Mouse (Mus musculus): Measurements from ENCODE around the gene Qtrt1. TPM values are rescaled to one million over a fixed set of nuclear protein-coding genes. Genes with fewer than 3 reads are reported as not detected.

Gene Qtrt1
- polyA plus RNA-seq, 1 experiment from 2014 or later = 30.8 TPM

- no peaks in the 10 kb centered on the region for H3K4me1 ChIP-seq (replicated peaks; ENCODE audit: control insufficient read depth, insufficient read depth)
- no peak overlapping the region for H3K4me2 ChIP-seq (replicated peaks; ENCODE audit: low read depth)
- TF ChIP-seq EP300 (optimal IDR thresholded peaks at IDR 0.05) = no peak
- TF ChIP-seq CTCF (IDR thresholded peaks at IDR 0.05; ENCODE audit: low read depth) = no peak
- ATAC-seq (ENCODE audit: low FRiP score, low TSS enrichment) = no peak
- H3K4me3 ChIP-seq (ENCODE audit: low read depth, low read length) = no peak overlapping the region
- no peaks in the 10 kb centered on the region for H3K9me3 ChIP-seq (ENCODE audit: control insufficient read depth, low read length)
- no peaks in the 10 kb centered on the region; the same call in 1 of the 2 replicates for H3K36me3 ChIP-seq (ENCODE audit: control insufficient read depth, insufficient read depth, low read length)
- 80% methylated on average over 4 of the region's 4 CpGs for WGBS
- no peak overlapping the region for H3K27ac ChIP-seq (replicated peaks)
- H3K27me3 ChIP-seq (ENCODE audit: control insufficient read depth, insufficient read depth, low read length) = no peaks in the 10 kb centered on the region
- 0 out of 2 replicates have a peak overlapping the region, but pooled peaks have one; percentile 8 for H3K9ac ChIP-seq (ENCODE audit: low read length)
- no peak for DNase-seq (ENCODE audit: low spot score)
Measured at GRCm38 (mm10) chr9:21444574-21444973, 32.9 kb downstream of the Qtrt1 start.

DNA sequence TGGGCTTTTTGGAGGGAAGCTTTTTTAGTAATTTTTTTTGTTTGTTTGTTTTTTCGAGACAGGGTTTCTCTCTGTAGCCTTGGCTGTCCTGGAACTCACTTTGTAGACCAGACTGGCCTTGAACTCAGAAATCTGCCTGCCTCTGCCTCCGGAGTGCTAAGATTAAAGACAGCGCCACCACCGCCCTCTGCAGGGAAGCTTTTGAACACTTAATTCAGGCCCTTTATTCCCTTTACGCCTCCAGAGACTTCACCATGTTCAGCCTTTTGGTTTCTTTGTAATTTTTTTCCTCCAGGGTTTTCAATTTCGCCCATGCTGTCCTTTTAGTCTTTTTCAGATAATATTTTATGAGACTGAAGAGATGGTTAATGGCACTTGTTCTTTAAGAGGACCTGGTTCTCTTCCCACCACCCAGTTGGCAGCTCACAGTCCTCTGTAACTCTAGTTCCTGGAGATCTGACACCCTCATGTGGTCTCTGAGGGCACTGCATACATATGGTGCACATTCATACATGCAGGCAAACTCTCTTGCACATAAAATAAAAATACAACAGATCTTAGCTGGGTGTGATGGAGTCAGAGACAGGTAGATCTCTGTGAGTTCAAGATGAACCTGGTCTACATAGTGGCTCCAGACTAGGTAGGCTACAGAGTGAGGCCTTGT is 33.6 kb downstream of the Qtrt1 start:
- Histone ChIP-seq H3K9ac (ENCODE audit: low read length) (no peak overlapping the region), H3K4me2 (replicated peaks; ENCODE audit: low read depth) (no peak overlapping the region), H3K27ac (replicated peaks) (no peak overlapping the region), H3K4me3 (ENCODE audit: low read depth, low read length) (no peak overlapping the region), H3K9me3 (ENCODE audit: control insufficient read depth, low read length) (no peaks in the 10 kb centered on the region), H3K4me1 (replicated peaks; ENCODE audit: control insufficient read depth, insufficient read depth) (no peaks in the 10 kb centered on the region), H3K27me3 (ENCODE audit: control insufficient read depth, insufficient read depth, low read length) (no peaks in the 10 kb centered on the region), H3K36me3 (ENCODE audit: control insufficient read depth, insufficient read depth, low read length) (no peaks in the 10 kb centered on the region; the same call in 1 of the 2 replicates)
- ATAC-seq (ENCODE audit: low FRiP score, low TSS enrichment) (no peak), DNase-seq (ENCODE audit: low spot score) (no peak)
- TF ChIP-seq CTCF (IDR thresholded peaks at IDR 0.05; ENCODE audit: low read depth) = peak; percentile 37
- no peak for TF ChIP-seq EP300 (optimal IDR thresholded peaks at IDR 0.05)
- WGBS = 95% methylated on average over 6 of the region's 6 CpGs

- Histone ChIP-seq H3K4me2 (replicated peaks; ENCODE audit: low read depth) (no peak overlapping the region), H3K27me3 (ENCODE audit: control insufficient read depth, insufficient read depth, low read length) (no peaks in the 10 kb centered on the region), H3K27ac (replicated peaks) (peak overlapping the region; percentile 56; the same call in 1 of the 2 replicates), H3K9me3 (ENCODE audit: control insufficient read depth, low read length) (no peaks in the 10 kb centered on the region), H3K4me1 (replicated peaks; ENCODE audit: control insufficient read depth, insufficient read depth) (peaks cover 6% of the 10 kb centered on the region), H3K4me3 (ENCODE audit: low read depth, low read length) (no peak overlapping the region), H3K36me3 (ENCODE audit: control insufficient read depth, insufficient read depth, low read length) (no peaks in the 10 kb centered on the region; the same call in 1 of the 2 replicates), H3K9ac (ENCODE audit: low read length) (no peak overlapping the region)
- DNase-seq (ENCODE audit: low spot score) (no peak), ATAC-seq (ENCODE audit: low FRiP score, low TSS enrichment) (no peak; the same call in 1 of the 2 replicates)
- TF ChIP-seq CTCF (IDR thresholded peaks at IDR 0.05; ENCODE audit: low read depth) (no peak), EP300 (optimal IDR thresholded peaks at IDR 0.05) (no peak)
- 97% methylated on average over 2 of the region's 2 CpGs for WGBS
Measured at GRCm38 (mm10) chr9:21447778-21448177, 36.1 kb downstream of the Qtrt1 start.

- 0 out of 2 replicates have a peak, but pooled peaks have one; percentile 4 for ATAC-seq (ENCODE audit: low FRiP score, low TSS enrichment)
- no peak overlapping the region for H3K9ac ChIP-seq (ENCODE audit: low read length)
- 65% methylated on average over 2 of the region's 2 CpGs for WGBS
- no peak for DNase-seq (ENCODE audit: low spot score)
- no peaks in the 10 kb centered on the region; the same call in 1 of the 2 replicates for H3K36me3 ChIP-seq (ENCODE audit: control insufficient read depth, insufficient read depth, low read length)
- TF ChIP-seq EP300 (optimal IDR thresholded peaks at IDR 0.05) (no peak), CTCF (IDR thresholded peaks at IDR 0.05; ENCODE audit: low read depth) (no peak)
- peak overlapping the region; percentile 56; the same call in 1 of the 2 replicates for H3K27ac ChIP-seq (replicated peaks)
- H3K4me3 ChIP-seq (ENCODE audit: low read depth, low read length) = no peak overlapping the region
- H3K4me2 ChIP-seq (replicated peaks; ENCODE audit: low read depth) = no peak overlapping the region
- peaks cover 6% of the 10 kb centered on the region for H3K4me1 ChIP-seq (replicated peaks; ENCODE audit: control insufficient read depth, insufficient read depth)
- no peaks in the 10 kb centered on the region for H3K27me3 ChIP-seq (ENCODE audit: control insufficient read depth, insufficient read depth, low read length)
- no peaks in the 10 kb centered on the region for H3K9me3 ChIP-seq (ENCODE audit: control insufficient read depth, low read length)
Measured at GRCm38 (mm10) chr9:21449710-21450109, 38.1 kb downstream of the Qtrt1 start.

GRCm38 (mm10) chr9:21450270-21450669 is 38.6 kb downstream of the Qtrt1 start:
- Histone ChIP-seq H3K36me3 (ENCODE audit: control insufficient read depth, insufficient read depth, low read length) (no peaks in the 10 kb centered on the region; the same call in 1 of the 2 replicates), H3K4me1 (replicated peaks; ENCODE audit: control insufficient read depth, insufficient read depth) (peaks cover 6% of the 10 kb centered on the region), H3K9me3 (ENCODE audit: control insufficient read depth, low read length) (no peaks in the 10 kb centered on the region), H3K27me3 (ENCODE audit: control insufficient read depth, insufficient read depth, low read length) (no peaks in the 10 kb centered on the region), H3K9ac (ENCODE audit: low read length) (no peak overlapping the region), H3K4me2 (replicated peaks; ENCODE audit: low read depth) (no peak overlapping the region), H3K27ac (replicated peaks) (peak overlapping the region; percentile 63), H3K4me3 (ENCODE audit: low read depth, low read length) (no peak overlapping the region)
- DNase-seq (ENCODE audit: low spot score) (no peak), ATAC-seq (ENCODE audit: low FRiP score, low TSS enrichment) (peak; percentile 60)
- WGBS = 62% methylated on average over 3 of the region's 3 CpGs
- no peak for TF ChIP-seq CTCF (IDR thresholded peaks at IDR 0.05; ENCODE audit: low read depth)
- TF ChIP-seq EP300 (optimal IDR thresholded peaks at IDR 0.05) = no peak

- WGBS = 60% methylated on average over 8 of the region's 8 CpGs
- H3K4me2 ChIP-seq (replicated peaks; ENCODE audit: low read depth) = no peak overlapping the region
Measured at GRCm38 (mm10) chr9:21451391-21451790, 39.8 kb downstream of the Qtrt1 start.

More at GRCm38 (mm10) chr9:21451391-21451790, 39.8 kb downstream of the Qtrt1 start:
- DNase-seq (ENCODE audit: low spot score) (peak; percentile 56), ATAC-seq (ENCODE audit: low FRiP score, low TSS enrichment) (peak; percentile 70)
- Histone ChIP-seq H3K9me3 (ENCODE audit: control insufficient read depth, low read length) (no peaks in the 10 kb centered on the region), H3K36me3 (ENCODE audit: control insufficient read depth, insufficient read depth, low read length) (no peaks in the 10 kb centered on the region; the same call in 1 of the 2 replicates), H3K27ac (replicated peaks) (peak overlapping the region; percentile 88), H3K9ac (ENCODE audit: low read length) (peak overlapping the region; percentile 18; the same call in 1 of the 2 replicates), H3K4me1 (replicated peaks; ENCODE audit: control insufficient read depth, insufficient read depth) (peaks cover 6% of the 10 kb centered on the region), H3K4me3 (ENCODE audit: low read depth, low read length) (no peak overlapping the region), H3K27me3 (ENCODE audit: control insufficient read depth, insufficient read depth, low read length) (no peaks in the 10 kb centered on the region)
- TF ChIP-seq CTCF (IDR thresholded peaks at IDR 0.05; ENCODE audit: low read depth) = no peak

Data from stomach, postnatal 0 days (tissue).